Mouse (Mus musculus) bone marrow, adult 2 months (tissue): ENCODE results near the gene Rita1.

ENCODE experiments used
- CTCF ChIP-seq: fragments of 200-500 bp; IDR thresholded peaks from 2 replicates; pipeline ENCODE4 v1.5.1; 2011; ENCODE audit warnings: low read length, control low read depth; ENCODE audit not compliant: control insufficient read depth, insufficient read depth
- POLR2A ChIP-seq: fragments of 200-500 bp; IDR thresholded peaks from 2 replicates; pipeline ENCODE4 v1.6.1; 2011; ENCODE audit warnings: low read depth, mild to moderate bottlenecking, control low read depth, low read length, borderline replicate concordance; ENCODE audit not compliant: control insufficient read depth

GRCm38 (mm10) chr5:120653873-120654272, 41.5 kb upstream of the Rita1 start:
- TF ChIP-seq CTCF (no peak), POLR2A (no peak)
